Mouse (Mus musculus) lung, adult 2 months (tissue): ENCODE measurements at regions not wholly inside any gene's neighbourhood (a gene's known extent, or its start where the extent isn't known, plus 50 kb on each side); places are given as distances from the start of the nearest gene placed in this dataset.

ENCODE experiments used
- DNase-seq: peaks from one replicate; pipeline ENCODE4 v3.0.0; 2022
- H3K4me1 ChIP-seq: fragments of 200-500 bp; 2 replicates; pipeline ENCODE4 v1.6.1; 2011; ENCODE audit warnings: low read length; ENCODE audit not compliant: control insufficient read depth, insufficient read depth
- H3K4me3 ChIP-seq: fragments of 200-500 bp; replicated peaks from 2 replicates; pipeline ENCODE3; 2011; ENCODE audit warnings: low read depth, mild to moderate bottlenecking, control low read depth, low read length; ENCODE audit errors: extremely low read depth
- CTCF ChIP-seq: fragments of 200-500 bp; IDR thresholded peaks from 2 replicates; pipeline ENCODE4 v1.5.1; 2011; ENCODE audit warnings: mild to moderate bottlenecking, low read length, control low read depth; ENCODE audit not compliant: insufficient read depth
- POLR2A ChIP-seq: fragments of 200-500 bp; IDR thresholded peaks from 2 replicates; pipeline ENCODE4 v1.6.1; 2011; ENCODE audit warnings: low read depth, mild to moderate bottlenecking, control low read depth, low read length, borderline replicate concordance; ENCODE audit errors: extremely low read depth
- WGBS: fragments of 180-500 bp; shearing (Covaris S2); methylation state at CpG from one replicate; pipeline ENCODE4 v1.1.7; 2018; 5-methylcytosine and 5-hydroxymethylcytosine counted together

GRCm38 (mm10) chr10:100200431-100200830, 135.0 kb upstream of the Gm4301 start:
- WGBS, result 34% methylated on average over 8 of the region's 8 CpGs
- TF ChIP-seq CTCF (no peak), POLR2A (no peak)

GRCm38 (mm10) chr10:100206617-100207530, 128.6 kb upstream of the Gm4301 start:
- WGBS, result 78% methylated on average over 10 of the region's 10 CpGs
- TF ChIP-seq CTCF (no peak), POLR2A (no peak)
- Histone ChIP-seq H3K4me3 (no peak overlapping the region), H3K4me1 (no peaks in the 10 kb centered on the region)
- no peak for DNase-seq

More at GRCm38 (mm10) chr10:100200431-100200830, 135.0 kb upstream of the Gm4301 start:
- no peak for DNase-seq
- no peaks in the 10 kb centered on the region for H3K4me1 ChIP-seq
- no peak overlapping the region for H3K4me3 ChIP-seq

GRCm38 (mm10) chr10:100210684-100211083, 124.8 kb upstream of the Gm4301 start:
- no peak for DNase-seq
- 47% methylated on average over 7 of the region's 7 CpGs for WGBS

DNA sequence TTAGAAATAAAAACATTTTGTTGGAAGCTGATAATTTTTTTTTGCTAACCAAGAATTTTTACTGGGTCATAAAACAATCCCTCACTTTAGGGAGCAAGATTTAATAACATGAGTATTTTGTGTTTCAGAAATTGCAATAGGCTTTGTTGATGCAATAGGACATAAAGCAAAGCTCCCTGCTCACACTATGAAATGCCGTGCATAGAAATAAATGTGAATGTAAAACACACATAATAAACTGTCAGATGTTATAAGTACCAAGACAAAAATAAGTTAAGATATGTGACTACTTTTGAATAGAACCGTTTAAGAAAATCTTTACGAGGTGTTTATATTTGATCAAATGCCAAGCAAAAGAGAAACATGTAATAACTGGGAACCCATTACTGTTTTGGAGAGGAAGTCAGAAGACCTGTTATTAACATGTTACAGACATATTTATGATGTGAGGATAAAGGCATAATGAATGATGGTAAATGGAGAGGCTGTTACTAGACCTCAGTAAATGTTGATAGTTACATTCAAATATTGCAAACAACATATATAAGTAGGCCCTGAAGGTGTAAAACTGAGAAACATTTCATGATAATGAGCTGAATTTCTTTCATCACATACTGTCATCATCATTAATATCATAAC, 110.9 kb upstream of the Gm4301 start:
- Histone ChIP-seq H3K4me1 (no peaks in the 10 kb centered on the region), H3K4me3 (no peak overlapping the region)
- WGBS, result 63% methylated on average over 3 of the region's 3 CpGs
- no peak for TF ChIP-seq CTCF
- no peak for TF ChIP-seq POLR2A
- no peak for DNase-seq

More at GRCm38 (mm10) chr10:100210684-100211083, 124.8 kb upstream of the Gm4301 start:
- TF ChIP-seq POLR2A (no peak), CTCF (no peak)
- Histone ChIP-seq H3K4me3 (no peak overlapping the region), H3K4me1 (no peaks in the 10 kb centered on the region)

GRCm38 (mm10) chr10:100259235-100259900, 76.1 kb upstream of the Gm4301 start:
- no peak for DNase-seq
- 71% methylated on average over 4 of the region's 4 CpGs for WGBS

GRCm38 (mm10) chr10:100263447-100263846, 72.0 kb upstream of the Gm4301 start:
- no peaks in the 10 kb centered on the region for H3K4me1 ChIP-seq
- WGBS, result 45% methylated on average over 2 of the region's 2 CpGs
- DNase-seq, result no peak

More at GRCm38 (mm10) chr10:100259235-100259900, 76.1 kb upstream of the Gm4301 start:
- Histone ChIP-seq H3K4me3 (no peak overlapping the region), H3K4me1 (no peaks in the 10 kb centered on the region)
- no peak for TF ChIP-seq CTCF
- no peak for TF ChIP-seq POLR2A

DNA sequence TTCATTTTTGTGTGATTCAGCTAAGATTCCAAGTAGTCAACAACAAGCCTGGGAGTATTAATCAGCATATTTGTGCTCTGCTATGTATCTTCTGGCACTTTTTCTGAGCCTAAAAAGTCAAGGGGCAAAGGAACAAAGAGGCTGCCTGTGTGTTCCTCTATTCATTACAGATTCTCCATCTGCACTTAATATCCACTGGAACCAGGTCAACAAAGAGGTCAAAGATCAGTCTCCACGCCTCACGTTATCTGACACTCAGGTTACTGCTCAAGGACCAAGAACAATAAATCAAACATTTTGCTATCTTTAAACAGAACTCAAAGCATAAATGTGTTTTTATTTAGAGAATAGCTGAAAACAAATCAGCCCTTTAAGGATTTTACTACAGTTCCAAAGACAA, 71.4 kb upstream of the Gm4301 start:
- H3K4me1 ChIP-seq, result no peaks in the 10 kb centered on the region
- DNase-seq, result no peak
- TF ChIP-seq POLR2A, result no peak
- no peak for TF ChIP-seq CTCF
- no peak overlapping the region for H3K4me3 ChIP-seq
- 39% methylated on average over 2 of the region's 2 CpGs for WGBS

More at GRCm38 (mm10) chr10:100263447-100263846, 72.0 kb upstream of the Gm4301 start:
- no peak for TF ChIP-seq POLR2A
- no peak for TF ChIP-seq CTCF
- no peak overlapping the region for H3K4me3 ChIP-seq

DNA sequence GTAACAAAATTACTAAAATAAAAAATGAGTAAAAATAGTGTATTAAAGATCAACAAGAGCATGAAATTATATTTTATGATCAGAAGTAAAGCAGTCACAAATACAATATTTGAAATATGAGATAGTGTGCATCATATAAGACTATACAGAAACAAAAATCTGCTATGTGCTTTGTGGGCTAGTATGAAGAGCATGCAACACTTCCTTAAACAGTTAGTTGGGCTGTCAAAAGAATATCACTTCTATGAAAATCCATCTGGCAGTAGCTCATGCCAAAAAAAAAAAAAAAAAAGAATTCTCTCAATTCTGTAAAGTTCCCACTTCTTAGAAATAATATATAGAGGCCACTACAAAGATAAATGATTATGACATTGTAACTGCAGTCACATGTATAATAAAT, 53.0 kb upstream of the Gm4301 start:
- no peaks in the 10 kb centered on the region; the same call in 1 of the 2 replicates for H3K4me1 ChIP-seq
- no peak for TF ChIP-seq POLR2A
- no peak for TF ChIP-seq CTCF
- DNase-seq, result no peak

More for the DNA sequence above, 53.0 kb upstream of the Gm4301 start:
- H3K4me3 ChIP-seq, result no peak overlapping the region
